21 mouse cellular contexts compared by ENCODE assay signal in the genomic region with DNA sequence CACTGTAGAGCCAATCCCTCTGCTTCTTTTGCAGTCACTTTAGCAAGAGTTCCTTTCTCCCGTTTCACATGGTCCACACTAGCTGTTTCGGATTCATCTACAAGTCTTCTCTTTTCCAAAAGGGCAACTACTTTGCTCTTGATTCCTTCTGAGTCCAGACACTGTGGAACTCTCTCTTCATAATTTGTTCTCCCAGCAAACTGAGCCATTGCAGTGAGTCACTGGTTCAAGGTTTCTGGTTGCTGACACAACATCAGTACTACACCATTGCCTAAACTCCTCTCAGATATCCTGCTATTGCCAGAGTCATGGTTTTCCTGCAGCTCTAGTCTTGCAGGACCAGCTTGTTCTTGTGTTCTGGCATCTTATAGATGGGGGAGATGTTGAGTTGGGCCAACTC.
DNase-seq lines count a peak whose midpoint lies in the region; TF ChIP-seq lines count a peak whose summit lies in the region.
"Had no signal": no experiment of that assay in that cellular context is flagged by ENCODE, and none has a peak within 500 bp of the region (broad histone marks: within the 10 kb centered on the region; RNA-seq: fewer than 3 reads in every experiment).

No protein-coding gene starts in this region.

- no peak overlapping the region for H3K4me3 ChIP-seq in left cerebral cortex, adult 2 months
- H3K4me3 ChIP-seq: embryonic facial prominence, embryonic 13.5 days; embryonic facial prominence, embryonic 15.5 days; erythroblast, embryonic 14.5 days; forebrain, embryonic 10.5 days; forebrain, embryonic 13.5 days; forebrain, embryonic 15.5 days had no signal

- intact Hi-C loops in left cerebral cortex, adult 2 months (cut with DNase I) = no loop called here

- peak; percentile 44 to 73 for DNase-seq in adrenal gland, adult (ENCODE audit: inconsistent age in 2 of 2, low spot score in 1 of 2)
- no peak for DNase-seq in adrenal gland, postnatal 25 days
- peak; percentile 19 for DNase-seq in adrenal gland, adult 8-10 months
- DNase-seq in adrenal gland, postnatal 4 days (ENCODE audit: low spot score in 2 of 2) = no peak
- peak; percentile 13 for DNase-seq in adrenal gland, postnatal 10 days
- DNase-seq in adrenal gland, postnatal 36 days = peak; percentile 33 to 36
- no peak for DNase-seq in natural killer cell, adult 2 months (ENCODE audit: low spot score in 2 of 2)
- DNase-seq in left cerebral cortex, adult 2 months (ENCODE audit: extremely low spot score in 1 of 2, low spot score in 2 of 2) = no peak
- DNase-seq: cerebellum, adult 11 months; cerebellum, adult 18-20 months; cerebellum, adult 8-10 months; cerebellum, adult 9-11 months; cerebellum, postnatal 14 days; cerebellum, postnatal 36 days; forebrain, postnatal 0 days had no signal

- no peak for TF ChIP-seq CTCF in left cerebral cortex, adult 2 months (IDR thresholded peaks at IDR 0.05)

- H3K27ac ChIP-seq in left cerebral cortex, adult 2 months = no peak overlapping the region
- H3K27ac ChIP-seq: embryonic facial prominence, embryonic 13.5 days; embryonic facial prominence, embryonic 15.5 days; forebrain, embryonic 10.5 days; forebrain, embryonic 13.5 days; forebrain, embryonic 15.5 days had no signal

Comparison
In these comparisons a context has a peak if more than half of its experiments do, and no peak if none do; other contexts are left out.
1. DNase-seq: peak in adrenal gland, adult (2 of 2), adrenal gland, adult 8-10 months (single experiment), adrenal gland, postnatal 10 days (single experiment) and adrenal gland, postnatal 36 days (2 of 2); none in adrenal gland, postnatal 25 days (single experiment), adrenal gland, postnatal 4 days (0 of 2), natural killer cell, adult 2 months (0 of 2) and left cerebral cortex, adult 2 months (0 of 2).